Mouse (Mus musculus) neutrophil, adult 5-6 weeks (primary cell): ENCODE measurements around the gene Nkapd1. TPM values are rescaled to one million over a fixed set of nuclear protein-coding genes. Genes with fewer than 3 reads are reported as not detected.

Source experiments
- ATAC-seq: fragments of 151-379, 151-347 bp; 2 replicates; pipeline ENCODE4 v1.8.0; 2017; ENCODE audit warnings: mild to moderate bottlenecking, moderate TSS enrichment; ENCODE audit not compliant: insufficient number of reproducible peaks, poor library complexity, low FRiP score, severe bottlenecking; ENCODE audit errors: extremely low read depth
- total RNA-seq: library from RNA; stranded (forward); fragments of 200-1000 nt; gene quantifications from 2 replicates; pipeline ENCODE4 v1.2.3, GENCODE M21; 2017

The Nkapd1 gene
- total RNA-seq, 1 experiment from 2014 or later = 28.4 TPM

- ATAC-seq = peak; percentile 96
Measured at GRCm38 (mm10) chr9:50603189-50603997, 13.9 kb downstream of the Nkapd1 start, which contains the start of the genes Sdhd and Timm8b. Gene Sdhd, minus strand, starts transcription at chr9:50603812. Gene Timm8b, plus strand, starts transcription at chr9:50603910.

- ATAC-seq = no peak
Measured at GRCm38 (mm10) chr9:50602055-50602845, 15.0 kb downstream of the Nkapd1 start.

- no peak for ATAC-seq
Measured at GRCm38 (mm10) chr9:50601536-50601935, 15.7 kb downstream of the Nkapd1 start.

GRCm38 (mm10) chr9:50596973-50597372 lies 20.3 kb downstream of the Nkapd1 start:
- no peak for ATAC-seq

GRCm38 (mm10) chr9:50594794-50595417 lies 22.4 kb downstream of the Nkapd1 start:
- no peak for ATAC-seq

- ATAC-seq = peak; percentile 45; the same call in 1 of the 2 replicates
Measured at GRCm38 (mm10) chr9:50593544-50593943, 23.7 kb downstream of the Nkapd1 start.

- ATAC-seq = peak; percentile 91
Measured at GRCm38 (mm10) chr9:50592955-50593354, 24.3 kb downstream of the Nkapd1 start.

GRCm38 (mm10) chr9:50590856-50591518 lies 26.3 kb downstream of the Nkapd1 start:
- ATAC-seq = peak; percentile 59

- ATAC-seq = no peak
Measured at GRCm38 (mm10) chr9:50586955-50587354, 30.3 kb downstream of the Nkapd1 start.

GRCm38 (mm10) chr9:50585145-50585818 lies 32.0 kb downstream of the Nkapd1 start:
- ATAC-seq = no peak

- ATAC-seq = no peak
Measured at GRCm38 (mm10) chr9:50580370-50580769, 36.9 kb downstream of the Nkapd1 start.

- ATAC-seq = no peak
Measured at GRCm38 (mm10) chr9:50569599-50570525, 47.4 kb downstream of the Nkapd1 start.

GRCm38 (mm10) chr9:50567881-50568280 lies 49.4 kb downstream of the Nkapd1 start:
- no peak for ATAC-seq

- ATAC-seq = no peak
Measured at GRCm38 (mm10) chr9:50567372-50567771, 49.9 kb downstream of the Nkapd1 start.

- ATAC-seq = no peak
Measured at GRCm38 (mm10) chr9:50565940-50566339, 51.3 kb downstream of the Nkapd1 start.

- no peak for ATAC-seq
Measured at GRCm38 (mm10) chr9:50565173-50565572, 52.1 kb downstream of the Nkapd1 start.

GRCm38 (mm10) chr9:50561918-50562360 lies 55.3 kb downstream of the Nkapd1 start:
- no peak for ATAC-seq
